Mouse (Mus musculus): ENCODE measurements around the gene Gm20388. TPM values are rescaled to one million over a fixed set of nuclear protein-coding genes. Genes with fewer than 3 reads are reported as not detected.

Gm20388 gene
- total and polyA plus RNA-seq, 2 experiments from 2014 or later, result 17.3 TPM; not detected in 1

- Histone ChIP-seq H3K9ac (replicated peaks; ENCODE audit: low read depth, low read length) (no peak overlapping the region), H3K36me3 (replicated peaks; ENCODE audit: control insufficient read depth, insufficient read depth, low read length) (no peaks in the 10 kb centered on the region), H3K9me3 (replicated peaks; ENCODE audit: control insufficient read depth, low read length) (no peaks in the 10 kb centered on the region), H3K4me1 (ENCODE audit: control insufficient read depth, insufficient read depth) (no peaks in the 10 kb centered on the region), H3K4me2 (ENCODE audit: low read depth, low read length) (peak overlapping the region; percentile 15; the same call in 1 of the 2 replicates), H3K27ac (ENCODE audit: low read depth) (peak overlapping the region; percentile 43), H3K4me3 (ENCODE audit: low read depth, low read length) (no peak overlapping the region), H3K27me3 (ENCODE audit: control insufficient read depth, insufficient read depth, low read length) (peaks cover 6% of the 10 kb centered on the region)
- DNase-seq (ENCODE audit: low spot score), result no peak
- WGBS, result 62% methylated on average over 12 of the region's 12 CpGs
- ATAC-seq (ENCODE audit: insufficient read depth, low read depth), result peak; percentile 15; the same call in 1 of the 2 replicates
- TF ChIP-seq EP300 (IDR thresholded peaks at IDR 0.05; ENCODE audit: low read depth) (no peak), CTCF (IDR thresholded peaks at IDR 0.05; ENCODE audit: low read depth) (no peak)
Observed at GRCm38 (mm10) chr8:122712411-122713156, 2801.9 kb downstream of the Gm20388 start.

- Histone ChIP-seq H3K4me3 (ENCODE audit: low read depth, low read length) (no peak overlapping the region), H3K9ac (replicated peaks; ENCODE audit: low read depth, low read length) (no peak overlapping the region), H3K36me3 (replicated peaks; ENCODE audit: control insufficient read depth, insufficient read depth, low read length) (no peaks in the 10 kb centered on the region), H3K9me3 (replicated peaks; ENCODE audit: control insufficient read depth, low read length) (no peaks in the 10 kb centered on the region), H3K27ac (ENCODE audit: low read depth) (no peak overlapping the region), H3K27me3 (ENCODE audit: control insufficient read depth, insufficient read depth, low read length) (peaks cover 12% of the 10 kb centered on the region), H3K4me1 (ENCODE audit: control insufficient read depth, insufficient read depth) (no peaks in the 10 kb centered on the region), H3K4me2 (ENCODE audit: low read depth, low read length) (no peak overlapping the region)
- TF ChIP-seq CTCF (IDR thresholded peaks at IDR 0.05; ENCODE audit: low read depth) (no peak), EP300 (IDR thresholded peaks at IDR 0.05; ENCODE audit: low read depth) (no peak)
- DNase-seq (ENCODE audit: low spot score), result no peak
- ATAC-seq (ENCODE audit: insufficient read depth, low read depth), result no peak
- 74% methylated on average over 5 of the region's 5 CpGs for WGBS
Observed at GRCm38 (mm10) chr8:122713157-122713518, 2802.5 kb downstream of the Gm20388 start.

GRCm38 (mm10) chr8:122716566-122716965 is 2805.9 kb downstream of the Gm20388 start:
- DNase-seq (ENCODE audit: low spot score) (no peak), ATAC-seq (ENCODE audit: insufficient read depth, low read depth) (no peak)
- Histone ChIP-seq H3K4me2 (ENCODE audit: low read depth, low read length) (no peak overlapping the region), H3K4me1 (ENCODE audit: control insufficient read depth, insufficient read depth) (peaks cover 11% of the 10 kb centered on the region), H3K9me3 (replicated peaks; ENCODE audit: control insufficient read depth, low read length) (no peaks in the 10 kb centered on the region), H3K4me3 (ENCODE audit: low read depth, low read length) (no peak overlapping the region), H3K9ac (replicated peaks; ENCODE audit: low read depth, low read length) (no peak overlapping the region), H3K27me3 (ENCODE audit: control insufficient read depth, insufficient read depth, low read length) (peaks cover 42% of the 10 kb centered on the region), H3K27ac (ENCODE audit: low read depth) (no peak overlapping the region), H3K36me3 (replicated peaks; ENCODE audit: control insufficient read depth, insufficient read depth, low read length) (no peaks in the 10 kb centered on the region)
- WGBS, result 70% methylated on average over 8 of the region's 8 CpGs
- TF ChIP-seq EP300 (IDR thresholded peaks at IDR 0.05; ENCODE audit: low read depth) (no peak), CTCF (IDR thresholded peaks at IDR 0.05; ENCODE audit: low read depth) (no peak)

- no peak overlapping the region for H3K4me2 ChIP-seq (ENCODE audit: low read depth, low read length)
- H3K9me3 ChIP-seq (replicated peaks; ENCODE audit: control insufficient read depth, low read length), result no peaks in the 10 kb centered on the region
- no peak overlapping the region for H3K9ac ChIP-seq (replicated peaks; ENCODE audit: low read depth, low read length)
- DNase-seq (ENCODE audit: low spot score), result no peak
- H3K27ac ChIP-seq (ENCODE audit: low read depth), result no peak overlapping the region
- 77% methylated on average over 10 of the region's 10 CpGs for WGBS
- peaks cover 52% of the 10 kb centered on the region for H3K27me3 ChIP-seq (ENCODE audit: control insufficient read depth, insufficient read depth, low read length)
- no peaks in the 10 kb centered on the region for H3K36me3 ChIP-seq (replicated peaks; ENCODE audit: control insufficient read depth, insufficient read depth, low read length)
- peaks cover 11% of the 10 kb centered on the region for H3K4me1 ChIP-seq (ENCODE audit: control insufficient read depth, insufficient read depth)
- ATAC-seq (ENCODE audit: insufficient read depth, low read depth), result no peak
- no peak overlapping the region for H3K4me3 ChIP-seq (ENCODE audit: low read depth, low read length)
- TF ChIP-seq CTCF (IDR thresholded peaks at IDR 0.05; ENCODE audit: low read depth) (no peak), EP300 (IDR thresholded peaks at IDR 0.05; ENCODE audit: low read depth) (no peak)
Observed at GRCm38 (mm10) chr8:122717869-122718509, 2807.3 kb downstream of the Gm20388 start.

- 85% methylated on average over 14 of the region's 14 CpGs for WGBS
- H3K4me3 ChIP-seq (ENCODE audit: low read depth, low read length), result no peak overlapping the region
- TF ChIP-seq EP300 (IDR thresholded peaks at IDR 0.05; ENCODE audit: low read depth) (no peak), CTCF (IDR thresholded peaks at IDR 0.05; ENCODE audit: low read depth) (no peak)
- H3K27ac ChIP-seq (ENCODE audit: low read depth), result no peak overlapping the region
- H3K9ac ChIP-seq (replicated peaks; ENCODE audit: low read depth, low read length), result no peak overlapping the region
- H3K27me3 ChIP-seq (ENCODE audit: control insufficient read depth, insufficient read depth, low read length), result peaks cover 52% of the 10 kb centered on the region
- H3K36me3 ChIP-seq (replicated peaks; ENCODE audit: control insufficient read depth, insufficient read depth, low read length), result no peaks in the 10 kb centered on the region
- no peak overlapping the region for H3K4me2 ChIP-seq (ENCODE audit: low read depth, low read length)
- DNase-seq (ENCODE audit: low spot score), result no peak
- no peak for ATAC-seq (ENCODE audit: insufficient read depth, low read depth)
- H3K9me3 ChIP-seq (replicated peaks; ENCODE audit: control insufficient read depth, low read length), result no peaks in the 10 kb centered on the region
- H3K4me1 ChIP-seq (ENCODE audit: control insufficient read depth, insufficient read depth), result peaks cover 11% of the 10 kb centered on the region
Observed at GRCm38 (mm10) chr8:122718711-122719499, 2808.3 kb downstream of the Gm20388 start.
